ENCODE assay signal across 12 mouse cellular contexts in genomic region chr2:148188865-148189264, GRCm38 (mm10).
DNase-seq lines count a peak whose midpoint lies in the region; ATAC-seq and TF ChIP-seq lines count a peak whose summit lies in the region.
"Had no signal": no experiment of that assay in that cellular context is flagged by ENCODE, and none has a peak within 500 bp of the region (broad histone marks: within the 10 kb centered on the region; RNA-seq: fewer than 3 reads in every experiment).

No protein-coding gene starts in this region.

- H3K4me1 ChIP-seq in midbrain, embryonic 10.5 days, result no peaks in the 10 kb centered on the region
- H3K4me1 ChIP-seq in midbrain, postnatal 0 days (ENCODE audit: insufficient read depth, low read length), result no peaks in the 10 kb centered on the region
- peaks cover 26% of the 10 kb centered on the region for H3K4me1 ChIP-seq in heart, embryonic 15.5 days (replicated peaks)
- H3K4me1 ChIP-seq: hindbrain, embryonic 12.5 days had no signal

- 81% methylated on average over 2 of the region's 2 CpGs for WGBS in midbrain, embryonic 10.5 days
- 77% methylated on average over 2 of the region's 2 CpGs for WGBS in midbrain, postnatal 0 days
- WGBS in heart, embryonic 15.5 days, result 15% methylated on average over 2 of the region's 2 CpGs

- no peak overlapping the region for H3K9ac ChIP-seq in midbrain, postnatal 0 days (replicated peaks; ENCODE audit: low read length, poor library complexity, severe bottlenecking)
- no peak overlapping the region for H3K9ac ChIP-seq in heart, embryonic 15.5 days
- H3K9ac ChIP-seq: hindbrain, embryonic 12.5 days had no signal

- no peak for TF ChIP-seq CTCF in midbrain, postnatal 0 days (IDR thresholded peaks at IDR 0.05)

- H3K36me3 ChIP-seq in midbrain, embryonic 10.5 days, result no peaks in the 10 kb centered on the region
- H3K36me3 ChIP-seq in midbrain, postnatal 0 days (ENCODE audit: insufficient read depth, low read length), result no peaks in the 10 kb centered on the region
- H3K36me3 ChIP-seq in heart, embryonic 15.5 days, result no peaks in the 10 kb centered on the region
- H3K36me3 ChIP-seq: hindbrain, embryonic 12.5 days had no signal

- no peaks in the 10 kb centered on the region for H3K27me3 ChIP-seq in midbrain, embryonic 10.5 days (ENCODE audit: low read depth, poor library complexity, severe bottlenecking)
- H3K27me3 ChIP-seq in midbrain, postnatal 0 days (ENCODE audit: insufficient read depth, low read length), result no peaks in the 10 kb centered on the region
- H3K27me3 ChIP-seq in heart, embryonic 15.5 days, result peaks cover 8% of the 10 kb centered on the region; the same call in 1 of the 2 replicates
- H3K27me3 ChIP-seq: hindbrain, embryonic 12.5 days had no signal

- intact Hi-C loops in heart, postnatal 25 days (cut with DNase I), result no loop called here

- H3K9me3 ChIP-seq in midbrain, embryonic 10.5 days (replicated peaks), result no peaks in the 10 kb centered on the region
- H3K9me3 ChIP-seq in midbrain, postnatal 0 days (ENCODE audit: low read length), result no peaks in the 10 kb centered on the region
- no peaks in the 10 kb centered on the region for H3K9me3 ChIP-seq in heart, embryonic 15.5 days (replicated peaks)
- H3K9me3 ChIP-seq: hindbrain, embryonic 12.5 days had no signal

- H3K4me2 ChIP-seq in midbrain, postnatal 0 days (ENCODE audit: low read depth, low read length, poor library complexity, severe bottlenecking), result no peak overlapping the region
- H3K4me2 ChIP-seq in heart, embryonic 15.5 days, result no peak overlapping the region
- H3K4me2 ChIP-seq: hindbrain, embryonic 12.5 days; liver, embryonic 11.5 days had no signal

- ATAC-seq in midbrain, postnatal 0 days (ENCODE audit: low FRiP score), result no peak
- peak; percentile 66; the same call in 1 of the 2 replicates for ATAC-seq in heart, embryonic 15.5 days (replicated peaks; ENCODE audit: insufficient number of reproducible peaks, insufficient read depth, low FRiP score, low read depth)
- ATAC-seq: activated CD4-positive, CD25-positive, alpha-beta regulatory T cell, adult 4 months had no signal

- H3K27ac ChIP-seq in midbrain, embryonic 10.5 days (replicated peaks), result no peak overlapping the region
- H3K27ac ChIP-seq in midbrain, postnatal 0 days (ENCODE audit: low read depth, low read length), result no peak overlapping the region
- peak overlapping the region; percentile 21 for H3K27ac ChIP-seq in heart, embryonic 15.5 days
- H3K27ac ChIP-seq: hindbrain, embryonic 12.5 days had no signal

- DNase-seq in heart, adult 9 months (ENCODE audit: low spot score in 2 of 2), result peak; percentile 65 to 70
- DNase-seq in heart, postnatal 25 days (ENCODE audit: low spot score), result no peak
- DNase-seq in midbrain, embryonic 10.5 days (ENCODE audit: low spot score), result peak; percentile 3
- DNase-seq in midbrain, postnatal 0 days (ENCODE audit: low spot score), result no peak
- DNase-seq in kidney, postnatal 14 days, result peak; percentile 52
- DNase-seq in adrenal gland, postnatal 14 days, result no peak
- no peak for DNase-seq in retina, embryonic 14.5 days (ENCODE audit: low spot score)
- DNase-seq: thymus, postnatal 4 days had no signal

- H3K4me3 ChIP-seq in midbrain, embryonic 10.5 days, result no peak overlapping the region
- H3K4me3 ChIP-seq in midbrain, postnatal 0 days (ENCODE audit: low read depth, low read length), result no peak overlapping the region
- H3K4me3 ChIP-seq in heart, embryonic 15.5 days, result no peak overlapping the region
- H3K4me3 ChIP-seq: hindbrain, embryonic 12.5 days had no signal

Comparison
In these comparisons a context has a peak if more than half of its experiments do, and no peak if none do; other contexts are left out.
1. DNase-seq: peak in heart, adult 9 months (2 of 2), midbrain, embryonic 10.5 days (single experiment) and kidney, postnatal 14 days (single experiment); none in heart, postnatal 25 days (single experiment), midbrain, postnatal 0 days (single experiment), adrenal gland, postnatal 14 days (single experiment) and retina, embryonic 14.5 days (single experiment).